Mouse (Mus musculus) MEL (cell line): ENCODE results near the gene Fam13c. TPM values are rescaled to one million over a fixed set of nuclear protein-coding genes. Genes with fewer than 3 reads are reported as not detected.

Source experiments
- DNase-seq: peaks from one replicate; pipeline ENCODE4 v3.0.0; 2011; ENCODE audit warnings: low read depth, low spot score
- H3K27ac ChIP-seq: 2 replicates; pipeline ENCODE4 v1.5.1; 2012; ENCODE audit warnings: low read depth, mild to moderate bottlenecking, control low read depth, low read length, moderate library complexity; ENCODE audit not compliant: control insufficient read depth
- H3K27me3 ChIP-seq, 2 experiments: fragments of 150-350 bp in 1 of 2; sonication (generic) in 1 of 2; 2 replicates each; pipeline ENCODE4 v1.6.1; 2012; ENCODE audit warnings: low read length in 2 of 2, mild to moderate bottlenecking in 2 of 2, improper control_type of control experiment in 1 of 2, moderate library complexity in 1 of 2; ENCODE audit not compliant: insufficient read depth in 2 of 2, control insufficient read depth in 1 of 2
- H3K36me3 ChIP-seq, 2 experiments: 2 replicates each; pipeline ENCODE4 v1.6.1; 2012 to 2014; ENCODE audit warnings: low read length in 2 of 2, improper control_type of control experiment in 1 of 2, inconsistent platforms in 1 of 2, mild to moderate bottlenecking in 1 of 2; ENCODE audit not compliant: insufficient read depth in 2 of 2, control insufficient read depth in 1 of 2
- H3K4me1 ChIP-seq, 2 experiments: fragments of 150-350 bp in 1 of 2; sonication (generic) in 1 of 2; 2 replicates each; pipeline ENCODE4 v1.6.1; 2012; ENCODE audit warnings: low read length in 2 of 2, improper control_type of control experiment in 1 of 2, mild to moderate bottlenecking in 1 of 2; ENCODE audit not compliant: insufficient read depth in 2 of 2, control insufficient read depth in 1 of 2
- H3K4me3 ChIP-seq, 2 experiments: fragments of 150-350 bp in 1 of 2; sonication (generic) in 1 of 2; 2 replicates each; pipeline ENCODE4 v1.5.1; 2012; ENCODE audit warnings: low read depth in 2 of 2, low read length in 2 of 2, mild to moderate bottlenecking in 2 of 2, moderate library complexity in 2 of 2, control low read depth in 1 of 2, improper control_type of control experiment in 1 of 2; ENCODE audit not compliant: control insufficient read depth in 1 of 2, insufficient read depth in 1 of 2
- H3K79me2 ChIP-seq: 2 replicates; pipeline ENCODE4 v1.6.1; 2012; ENCODE audit warnings: mild to moderate bottlenecking, low read length, moderate library complexity; ENCODE audit not compliant: control insufficient read depth, poor library complexity, insufficient read depth
- H3K9ac ChIP-seq: 2 replicates; pipeline ENCODE4 v1.6.1; 2012; ENCODE audit warnings: low read depth, mild to moderate bottlenecking, control low read depth, low read length, moderate library complexity; ENCODE audit not compliant: control insufficient read depth, poor library complexity, severe bottlenecking
- H3K9me3 ChIP-seq: fragments of 150-350 bp; sonication (generic); replicated peaks from 2 replicates; pipeline ENCODE4 v1.6.1; 2012; ENCODE audit warnings: mild to moderate bottlenecking, low read length, improper control_type of control experiment, moderate library complexity; ENCODE audit not compliant: insufficient read depth
- BHLHE40 ChIP-seq: IDR thresholded peaks from 2 replicates; pipeline ENCODE4 v1.6.1; 2012; ENCODE audit warnings: low read depth, mild to moderate bottlenecking, inconsistent platforms, low read length, improper control_type of control experiment, borderline replicate concordance
- CHD2 ChIP-seq: IDR thresholded peaks from 2 replicates; pipeline ENCODE4 v1.6.1; 2011; ENCODE audit warnings: low read length, improper control_type of control experiment
- E2F4 ChIP-seq: IDR thresholded peaks from 2 replicates; pipeline ENCODE4 v1.6.1; 2011; ENCODE audit warnings: low read depth, low read length, improper control_type of control experiment, borderline replicate concordance
- ELF1 ChIP-seq: IDR thresholded peaks from 2 replicates; pipeline ENCODE4 v1.6.1; 2014; ENCODE audit warnings: low read depth, mild to moderate bottlenecking, inconsistent platforms, low read length, improper control_type of control experiment, moderate library complexity
- EP300 ChIP-seq, 2 experiments: IDR thresholded peaks; 2 replicates each; pipeline ENCODE4 v1.6.1; 2011; ENCODE audit warnings: improper control_type of control experiment in 2 of 2, low read length in 2 of 2, low read depth in 1 of 2, mild to moderate bottlenecking in 1 of 2
- ETS1 ChIP-seq: IDR thresholded peaks from 2 replicates; pipeline ENCODE4 v1.6.1; 2012; ENCODE audit warnings: low read depth, mild to moderate bottlenecking, inconsistent platforms, low read length, improper control_type of control experiment, moderate library complexity
- GATA1 ChIP-seq: IDR thresholded peaks from 2 replicates; pipeline ENCODE4 v1.6.1; 2011; ENCODE audit warnings: low read depth, low read length, improper control_type of control experiment
- JUND ChIP-seq: IDR thresholded peaks from 2 replicates; pipeline ENCODE4 v1.6.1; 2011; ENCODE audit warnings: low read depth, mild to moderate bottlenecking, improper control_type of control experiment, low read length
- KAT2A ChIP-seq: conservative IDR thresholded peaks from 2 replicates; pipeline ENCODE4 v1.6.1; 2012; ENCODE audit warnings: low read depth, low read length, improper control_type of control experiment, inconsistent platforms
- MAFK ChIP-seq: IDR thresholded peaks from 2 replicates; pipeline ENCODE4 v1.6.1; 2011; ENCODE audit warnings: low read depth, mild to moderate bottlenecking, low read length, improper control_type of control experiment, borderline replicate concordance
- MAX ChIP-seq: IDR thresholded peaks from 2 replicates; pipeline ENCODE4 v1.6.1; 2011; ENCODE audit warnings: low read length, improper control_type of control experiment
- MAZ ChIP-seq: IDR thresholded peaks from 2 replicates; pipeline ENCODE4 v1.6.1; 2012; ENCODE audit warnings: low read depth, mild to moderate bottlenecking, inconsistent platforms, low read length, improper control_type of control experiment
- MEF2A ChIP-seq: IDR thresholded peaks from 2 replicates; pipeline ENCODE4 v1.6.1; 2014; ENCODE audit warnings: low read depth, mild to moderate bottlenecking, inconsistent platforms, low read length, improper control_type of control experiment; ENCODE audit not compliant: poor library complexity, insufficient replicate concordance, severe bottlenecking; ENCODE audit errors: extremely low read depth
- MXI1 ChIP-seq: IDR thresholded peaks from 2 replicates; pipeline ENCODE4 v1.6.1; 2011; ENCODE audit warnings: mild to moderate bottlenecking, low read depth, low read length, improper control_type of control experiment
- POLR2A ChIP-seq, 2 experiments: IDR thresholded peaks; 2 replicates each; pipeline ENCODE4 v1.6.1; 2011 to 2012; ENCODE audit warnings: low read length in 2 of 2, mild to moderate bottlenecking in 2 of 2, control low read depth in 1 of 2, improper control_type of control experiment in 1 of 2, low read depth in 1 of 2, moderate library complexity in 1 of 2; ENCODE audit not compliant: control insufficient read depth in 1 of 2, insufficient read depth in 1 of 2, poor library complexity in 1 of 2
- POLR2AphosphoS2 ChIP-seq: IDR thresholded peaks from 2 replicates; pipeline ENCODE4 v1.6.1; 2011; ENCODE audit warnings: low read length, improper control_type of control experiment
- POLR2AphosphoS5 ChIP-seq: IDR thresholded peaks from 2 replicates; pipeline ENCODE4 v1.6.1; 2012; ENCODE audit warnings: low read depth, borderline replicate concordance, mild to moderate bottlenecking, inconsistent platforms, low read length, moderate library complexity, mixed read lengths
- RCOR1 ChIP-seq: IDR thresholded peaks from 2 replicates; pipeline ENCODE4 v1.6.1; 2012; ENCODE audit warnings: low read depth, mild to moderate bottlenecking, inconsistent platforms, low read length, improper control_type of control experiment
- SMC3 ChIP-seq: IDR thresholded peaks from 2 replicates; pipeline ENCODE4 v1.6.1; 2011; ENCODE audit warnings: low read depth, low read length, improper control_type of control experiment
- TAL1 ChIP-seq: IDR thresholded peaks from 2 replicates; pipeline ENCODE4 v1.6.1; 2012; ENCODE audit warnings: mild to moderate bottlenecking, inconsistent platforms, low read length, moderate library complexity, mixed read lengths
- TBP ChIP-seq: IDR thresholded peaks from 2 replicates; pipeline ENCODE4 v1.8.0; 2011; ENCODE audit warnings: low read depth, low read length, improper control_type of control experiment
- UBTF ChIP-seq: IDR thresholded peaks from 2 replicates; pipeline ENCODE4 v1.6.1; 2012; ENCODE audit warnings: low read depth, mild to moderate bottlenecking, inconsistent platforms, low read length, improper control_type of control experiment, moderate library complexity, borderline replicate concordance; ENCODE audit not compliant: insufficient read depth
- USF1 ChIP-seq: IDR thresholded peaks from 2 replicates; pipeline ENCODE4 v1.6.1; 2014; ENCODE audit warnings: low read depth, mild to moderate bottlenecking, inconsistent platforms, low read length, improper control_type of control experiment, moderate library complexity
- ZNF384 ChIP-seq: IDR thresholded peaks from 2 replicates; pipeline ENCODE4 v1.6.1; 2012; ENCODE audit warnings: low read depth, mild to moderate bottlenecking, inconsistent platforms, low read length, improper control_type of control experiment
- polyA plus RNA-seq, 2 experiments: library from polyadenylated mRNA; stranded (reverse) in 1 of 2; unstranded in 1 of 2; fragments of >175 nt in 1 of 2; fragments of >200 nt in 1 of 2; gene quantifications; 2 replicates each; pipeline versions ENCODE4 v1.2.1 to v1.2.4; 2012; ENCODE audit warnings: low replicate concordance in 2 of 2, low read depth in 1 of 2; ENCODE audit not compliant: insufficient read length in 2 of 2, insufficient read depth in 1 of 2, missing spikeins in 1 of 2
- total RNA-seq: library from RNA; depleted of rRNA; stranded (reverse); fragments of 300-350 nt; gene quantifications from 2 replicates; pipeline ENCODE4 v1.2.3, GENCODE M21; 2012

The Fam13c gene
- total and polyA plus RNA-seq, 3 experiments = not detected

DNA sequence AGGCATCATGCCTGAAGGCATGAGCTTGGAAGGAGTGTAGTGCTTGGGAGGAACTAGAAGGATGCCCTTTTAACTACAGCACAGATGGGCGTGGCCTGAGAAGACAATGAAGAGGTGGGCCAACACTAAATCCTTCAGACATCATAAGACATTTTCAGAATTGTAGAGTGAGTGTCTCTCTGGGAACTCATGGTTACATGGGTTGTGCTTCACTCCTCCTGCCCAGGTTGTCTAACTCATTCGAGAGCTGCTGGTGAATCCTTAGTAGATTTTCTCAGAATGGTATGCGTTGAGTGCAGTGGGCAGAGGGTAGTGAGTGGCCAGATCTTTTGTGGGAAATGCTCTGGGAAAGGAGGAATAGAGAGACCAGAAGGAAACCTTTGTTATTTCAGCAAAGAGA, 53.6 kb downstream of the Fam13c start (continued):
- no peak for TF ChIP-seq USF1
- no peak for TF ChIP-seq ELF1

DNA sequence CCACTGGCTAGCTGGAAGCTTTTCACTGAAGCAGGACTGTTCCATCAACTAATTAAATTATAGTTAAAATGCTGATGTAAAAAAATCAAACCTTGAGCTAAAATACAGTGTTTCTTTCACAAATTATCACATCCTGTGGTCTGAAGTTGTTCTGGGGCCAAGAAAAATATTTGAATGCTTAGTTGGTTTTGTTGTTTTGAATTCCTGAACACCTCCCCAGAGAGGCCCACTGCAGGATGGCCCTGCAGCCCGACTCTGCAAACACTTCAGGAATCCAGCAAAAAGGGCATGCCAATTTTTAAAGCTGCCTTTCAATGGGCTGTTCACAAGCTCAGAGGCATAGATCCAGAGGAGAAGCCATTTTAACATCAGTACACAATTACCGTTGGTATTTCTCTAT, 54.2 kb downstream of the Fam13c start:
- no peak for DNase-seq
- TF ChIP-seq CHD2 (no peak), POLR2A (IDR thresholded peaks at IDR 0.05; ENCODE audit: control insufficient read depth in 1 of 2, insufficient read depth in 1 of 2, low read depth in 1 of 2, low read length in 2 of 2, poor library complexity in 1 of 2) (no peak), ZNF384 (no peak), KAT2A (no peak), TAL1 (no peak), MAFK (no peak), UBTF (no peak), USF1 (no peak), POLR2AphosphoS2 (no peak), E2F4 (no peak), TBP (no peak), GATA1 (no peak), POLR2AphosphoS5 (no peak)
- Histone ChIP-seq H3K79me2 (no peaks in the 10 kb centered on the region), H3K4me3 (no peak overlapping the region), H3K9ac (no peak overlapping the region), H3K4me1 (no peaks in the 10 kb centered on the region), H3K27me3 (no peaks in the 10 kb centered on the region), H3K27ac (no peak overlapping the region), H3K36me3 (no peaks in the 10 kb centered on the region), H3K9me3 (no peaks in the 10 kb centered on the region)

- no peaks in the 10 kb centered on the region for H3K9me3 ChIP-seq
- TF ChIP-seq POLR2AphosphoS2 (no peak), BHLHE40 (no peak), MAX (no peak), EP300 (IDR thresholded peaks at IDR 0.05; ENCODE audit: low read depth in 1 of 2, low read length in 2 of 2) (no peak), ELF1 (no peak), RCOR1 (no peak), CHD2 (no peak), MXI1 (no peak), MAFK (no peak), POLR2AphosphoS5 (no peak), KAT2A (no peak), ETS1 (no peak), JUND (no peak), MEF2A (no peak), MAZ (no peak), SMC3 (no peak), E2F4 (no peak), GATA1 (no peak)
- no peaks in the 10 kb centered on the region for H3K36me3 ChIP-seq
- DNase-seq = no peak
- no peaks in the 10 kb centered on the region for H3K27me3 ChIP-seq
- H3K9ac ChIP-seq = no peak overlapping the region
- H3K4me3 ChIP-seq = no peak overlapping the region
- no peak overlapping the region for H3K27ac ChIP-seq
- H3K79me2 ChIP-seq = no peaks in the 10 kb centered on the region
- H3K4me1 ChIP-seq = no peaks in the 10 kb centered on the region
Observed at GRCm38 (mm10) chr10:70495106-70496104, 55.1 kb downstream of the Fam13c start.
